Mouse (Mus musculus) CH12.LX (cell line): ENCODE measurements around the gene Hdac5. TPM values are rescaled to one million over a fixed set of nuclear protein-coding genes. Genes with fewer than 3 reads are reported as not detected.
A peak's percentile ranks its signal among the peaks of the same experiment; 100 is the strongest.

ENCODE experiments used
- DNase-seq: peaks from one replicate; pipeline ENCODE4 v3.0.0-alpha.2; 2013; ENCODE audit errors: extremely low read depth
- H3K27ac ChIP-seq: 2 replicates; pipeline ENCODE4 v1.5.1; 2012; ENCODE audit warnings: low read depth, mild to moderate bottlenecking, control low read depth, moderate library complexity; ENCODE audit not compliant: insufficient read depth
- H3K27me3 ChIP-seq: replicated peaks from 2 replicates; pipeline ENCODE3; 2012; ENCODE audit warnings: inconsistent platforms
- H3K36me3 ChIP-seq, 2 experiments: replicated peaks in 1 of 2; 2 replicates each; pipeline versions ENCODE3 to v1.6.1; 2012; ENCODE audit warnings: inconsistent platforms in 1 of 2, low read length in 1 of 2, mild to moderate bottlenecking in 1 of 2, mixed read lengths in 1 of 2, moderate library complexity in 1 of 2; ENCODE audit not compliant: control insufficient read depth in 1 of 2, insufficient read depth in 1 of 2
- H3K4me1 ChIP-seq, 2 experiments: 2 replicates each; pipeline ENCODE4 v1.6.1; 2012; ENCODE audit warnings: inconsistent platforms in 1 of 2, moderate library complexity in 1 of 2; ENCODE audit not compliant: insufficient read depth in 2 of 2, control insufficient read depth in 1 of 2
- H3K4me2 ChIP-seq: 2 replicates; pipeline ENCODE4 v1.6.1; 2012; ENCODE audit warnings: low read depth, mild to moderate bottlenecking, control low read depth; ENCODE audit not compliant: poor library complexity, insufficient read depth, severe bottlenecking
- H3K4me3 ChIP-seq, 3 experiments: fragments of 150-350 bp in 1 of 3; sonication (generic) in 1 of 3; replicated peaks in 1 of 3; 2 replicates each; pipeline versions ENCODE3 to v1.5.1; 2011 to 2012; ENCODE audit warnings: low read depth in 2 of 3, low read length in 2 of 3, mild to moderate bottlenecking in 2 of 3, moderate library complexity in 2 of 3, control low read depth in 1 of 3, improper control_type of control experiment in 1 of 3, inconsistent platforms in 1 of 3, mixed read lengths in 1 of 3; ENCODE audit not compliant: poor library complexity in 1 of 3
- H3K79me2 ChIP-seq: replicated peaks from 2 replicates; pipeline ENCODE4 v1.6.1; 2012; ENCODE audit warnings: mild to moderate bottlenecking, moderate library complexity; ENCODE audit not compliant: control insufficient read depth, poor library complexity, insufficient read depth, severe bottlenecking; ENCODE audit errors: extremely low read depth
- H3K9ac ChIP-seq: 2 replicates; pipeline ENCODE4 v1.6.1; 2012; ENCODE audit warnings: low read depth, mild to moderate bottlenecking, control low read depth, moderate library complexity; ENCODE audit not compliant: insufficient read depth
- H3K9me3 ChIP-seq: replicated peaks from 2 replicates; pipeline ENCODE3; 2012; ENCODE audit warnings: low read length, inconsistent platforms, mixed read lengths
- CTCF ChIP-seq, 2 experiments: IDR thresholded peaks in 1 of 2; conservative IDR thresholded peaks in 1 of 2; 2 replicates each; pipeline ENCODE4 v1.5.1; 2011 to 2012; ENCODE audit warnings: low read depth in 2 of 2, low read length in 2 of 2, improper control_type of control experiment in 1 of 2, inconsistent platforms in 1 of 2, mild to moderate bottlenecking in 1 of 2, moderate library complexity in 1 of 2
- EP300 ChIP-seq: IDR thresholded peaks from 2 replicates; pipeline ENCODE4 v1.6.1; 2011; ENCODE audit warnings: low read length, improper control_type of control experiment
- GABPA ChIP-seq: IDR thresholded peaks from 2 replicates; pipeline ENCODE4 v1.6.1; 2012; ENCODE audit warnings: low read depth, low read length, improper control_type of control experiment, inconsistent platforms; ENCODE audit not compliant: insufficient replicate concordance
- HCFC1 ChIP-seq: IDR thresholded peaks from 2 replicates; pipeline ENCODE4 v1.6.1; 2012; ENCODE audit warnings: low read depth, mild to moderate bottlenecking, inconsistent platforms, low read length, improper control_type of control experiment
- IRF4 ChIP-seq: IDR thresholded peaks from 2 replicates; pipeline ENCODE4 v1.6.1; 2014; ENCODE audit warnings: low read depth, mild to moderate bottlenecking, inconsistent platforms, low read length, improper control_type of control experiment
- JUN ChIP-seq: IDR thresholded peaks from 2 replicates; pipeline ENCODE4 v1.6.1; 2011; ENCODE audit warnings: low read depth, mild to moderate bottlenecking, low read length, improper control_type of control experiment, moderate library complexity; ENCODE audit not compliant: insufficient read depth
- KAT2A ChIP-seq: IDR thresholded peaks from 2 replicates; pipeline ENCODE4 v1.6.1; 2012; ENCODE audit warnings: low read length, improper control_type of control experiment, inconsistent platforms; ENCODE audit not compliant: insufficient replicate concordance
- NELFE ChIP-seq: IDR thresholded peaks from 2 replicates; pipeline ENCODE4 v1.6.1; 2011; ENCODE audit warnings: low read depth, low read length, improper control_type of control experiment
- NRF1 ChIP-seq: IDR thresholded peaks from 2 replicates; pipeline ENCODE4 v1.6.1; 2014; ENCODE audit warnings: low read depth, mild to moderate bottlenecking, inconsistent platforms, low read length, improper control_type of control experiment, moderate library complexity
- RAD21 ChIP-seq: IDR thresholded peaks from 2 replicates; pipeline ENCODE4 v1.6.1; 2011; ENCODE audit warnings: low read depth, mild to moderate bottlenecking, low read length, improper control_type of control experiment, moderate library complexity
- RCOR1 ChIP-seq: conservative IDR thresholded peaks from 2 replicates; pipeline ENCODE4 v1.6.1; 2012; ENCODE audit warnings: low read depth, mild to moderate bottlenecking, inconsistent platforms, low read length, improper control_type of control experiment
- ZKSCAN1 ChIP-seq: IDR thresholded peaks from 2 replicates; pipeline ENCODE4 v1.6.1; 2012; ENCODE audit warnings: low read depth, inconsistent platforms, low read length, improper control_type of control experiment, borderline replicate concordance
- dilution Hi-C: fragments of 300-500 bp; cut with MboI; formaldehyde crosslinking; loops from 2 replicates; pipeline ENCODE4 v1.14.3; 2020; ENCODE audit warnings: low sequenced_read_pairs; ENCODE audit not compliant: extremely low pct_unique_long_range_greater_than_20kb, extremely low pct_ligation_motif_present
- in situ Hi-C: fragments of 300-500 bp; cut with MboI; formaldehyde crosslinking; loops from 3 replicates; pipeline ENCODE4 v1.14.3; 2019; ENCODE audit warnings: low sequenced_read_pairs, low pct_ligation_motif_present, low pct_unique_long_range_greater_than_20kb, mixed read lengths
- polyA plus RNA-seq: library from polyadenylated mRNA; unstranded; fragments of >175 nt; gene quantifications from 2 replicates; pipeline ENCODE4 v1.2.1, GENCODE M21; 2012; ENCODE audit warnings: low read depth; ENCODE audit not compliant: insufficient read length
- total RNA-seq, 2 experiments: library from RNA; depleted of rRNA; stranded (reverse); fragments of 300-350 nt in 1 of 2; fragments of >200 nt in 1 of 2; gene quantifications; 2 replicates each; pipeline ENCODE4 v1.2.3; 2012 to 2014

Gene Hdac5
- total and polyA plus RNA-seq, 3 experiments: 24.9 to 49.6 (median 46.4) TPM

DNA sequence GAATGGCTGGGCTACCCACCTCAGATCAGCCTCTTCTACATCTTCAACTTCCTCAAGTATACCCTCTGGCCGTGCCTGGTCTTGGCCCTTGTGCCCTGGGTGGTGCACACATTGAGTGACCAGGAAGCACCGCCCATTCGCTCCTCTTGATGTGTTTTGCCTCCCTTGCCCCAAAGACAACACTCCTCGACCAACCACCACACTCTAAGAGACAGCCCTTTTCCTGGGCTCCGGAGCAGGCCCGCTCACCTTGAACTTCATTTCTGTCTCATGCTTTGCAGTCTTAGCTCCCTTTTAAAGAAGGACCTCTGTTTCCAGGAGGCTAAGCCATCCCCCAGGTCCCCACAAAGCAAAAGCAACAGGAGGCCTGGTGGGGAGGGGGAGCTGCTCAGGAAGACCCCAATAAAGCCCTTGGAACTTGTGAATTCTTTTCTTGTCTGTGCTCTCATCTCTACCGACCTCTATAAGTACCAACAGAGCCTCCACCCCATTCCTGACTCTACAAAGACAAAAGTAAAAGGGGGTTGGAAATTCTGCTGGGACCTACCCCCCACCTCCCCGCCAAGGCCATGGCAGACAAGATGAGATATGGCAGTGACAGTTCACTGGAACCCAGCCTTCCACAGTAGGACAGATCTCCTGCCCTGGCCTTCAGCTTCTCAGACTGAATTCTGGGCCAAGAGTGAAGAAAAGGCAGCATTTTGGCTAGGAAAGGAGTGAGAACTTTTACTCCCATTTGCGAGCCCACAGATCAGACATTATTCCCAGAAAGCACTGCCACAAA is 36.1 kb downstream of the Hdac5 start:
- in situ Hi-C loops (loop anchor here (5.0 kb wide), 1 partner anchor 33 kb away; no protein-coding TSS in a partner anchor), dilution Hi-C loops (no loop called here)

DNA sequence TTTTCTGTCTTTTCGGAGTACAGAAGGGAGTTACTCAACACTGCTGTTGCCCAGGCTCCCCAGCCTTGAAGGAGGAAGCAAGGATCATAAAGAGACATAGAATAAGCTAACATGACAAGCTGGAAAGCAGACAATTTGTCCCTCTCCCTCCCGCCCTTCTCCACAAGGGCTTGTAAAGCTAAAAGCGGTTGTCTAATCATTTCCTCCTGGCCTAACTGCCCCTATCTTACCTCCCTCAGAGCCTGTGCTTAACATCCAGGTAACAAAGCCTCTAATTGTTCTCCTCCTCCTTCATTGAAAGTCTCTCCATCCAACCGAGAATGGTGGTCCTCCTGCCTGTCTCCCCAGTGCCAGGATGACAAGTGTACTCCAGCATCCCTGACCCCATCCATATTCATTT is 39.1 kb downstream of the Hdac5 start:
- Histone ChIP-seq H3K79me2 (0 out of 2 replicates have a peak, but pooled peaks cover 6% of the 10 kb centered on the region), H3K4me3 (peak overlapping the region in 2 of 3 experiments; percentile 60 to 79), H3K36me3 (peaks cover 36 to 46% of the 10 kb centered on the region in 2 experiments), H3K4me1 (peaks cover 4 to 33% of the 10 kb centered on the region in 2 experiments), H3K27me3 (no peaks in the 10 kb centered on the region), H3K9me3 (no peaks in the 10 kb centered on the region), H3K4me2 (peak overlapping the region; percentile 92), H3K9ac (peak overlapping the region; percentile 94), H3K27ac (no peak overlapping the region)
- dilution Hi-C loops: no loop called here
- DNase-seq: no peak
- in situ Hi-C loops: loop anchor here (5.0 kb wide), 1 partner anchor 36 kb away; no protein-coding TSS in a partner anchor
- TF ChIP-seq IRF4 (no peak), NELFE (no peak), RCOR1 (no peak), HCFC1 (no peak), GABPA (no peak), RAD21 (no peak)

More for the DNA sequence above, 36.1 kb downstream of the Hdac5 start:
- TF ChIP-seq NRF1 (no peak), KAT2A (no peak), EP300 (no peak), CTCF (conservative IDR thresholded peaks at IDR 0.05 in 1 of 2, IDR thresholded peaks at IDR 0.05 in 1 of 2; ENCODE audit: low read depth in 2 of 2, low read length in 2 of 2) (no peak), JUN (no peak), ZKSCAN1 (no peak)
- 0 out of 2 replicates have a peak, but pooled peaks cover 6% of the 10 kb centered on the region for H3K79me2 ChIP-seq
- no peak for DNase-seq
- H3K27me3 ChIP-seq: no peaks in the 10 kb centered on the region
- H3K4me1 ChIP-seq: peaks cover 4 to 21% of the 10 kb centered on the region in 2 experiments
- peaks cover 64 to 76% of the 10 kb centered on the region in 2 experiments for H3K36me3 ChIP-seq
- H3K27ac ChIP-seq: no peak overlapping the region
- no peaks in the 10 kb centered on the region for H3K9me3 ChIP-seq
- no peak overlapping the region for H3K4me3 ChIP-seq
- no peak overlapping the region for H3K4me2 ChIP-seq
- no peak overlapping the region for H3K9ac ChIP-seq
